Mouse (Mus musculus): ENCODE results near the gene Nol12.
A peak's percentile ranks its signal among the peaks of the same experiment; 100 is the strongest.

Gene Nol12

GRCm38 (mm10) chr15:78918126-78918525 is 16.6 kb upstream of the Nol12 start:
- no peak for DNase-seq

DNA sequence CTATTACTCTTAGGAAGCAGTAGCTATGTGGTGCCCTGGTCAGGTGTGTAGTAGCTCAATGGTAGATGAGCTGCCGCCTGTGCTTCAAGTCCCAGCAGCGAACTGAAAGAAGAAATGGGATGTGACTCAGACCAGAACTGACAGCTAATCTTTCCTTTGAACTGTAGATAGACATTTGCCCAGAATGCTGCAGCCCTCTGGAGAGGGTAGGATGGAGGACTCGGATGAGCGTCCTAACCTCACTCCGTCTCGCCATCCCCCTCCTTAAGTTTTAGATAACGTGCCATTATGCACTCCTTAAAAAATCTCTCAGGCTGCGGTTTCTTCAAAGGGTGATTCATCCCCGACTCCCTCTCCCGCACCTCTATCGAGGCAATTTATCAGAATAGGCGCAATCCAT is 14.8 kb upstream of the Nol12 start:
- DNase-seq = no peak

- DNase-seq = no peak
These were observed 12.0 kb upstream of the Nol12 start for GRCm38 (mm10) chr15:78922700-78923099.

DNA sequence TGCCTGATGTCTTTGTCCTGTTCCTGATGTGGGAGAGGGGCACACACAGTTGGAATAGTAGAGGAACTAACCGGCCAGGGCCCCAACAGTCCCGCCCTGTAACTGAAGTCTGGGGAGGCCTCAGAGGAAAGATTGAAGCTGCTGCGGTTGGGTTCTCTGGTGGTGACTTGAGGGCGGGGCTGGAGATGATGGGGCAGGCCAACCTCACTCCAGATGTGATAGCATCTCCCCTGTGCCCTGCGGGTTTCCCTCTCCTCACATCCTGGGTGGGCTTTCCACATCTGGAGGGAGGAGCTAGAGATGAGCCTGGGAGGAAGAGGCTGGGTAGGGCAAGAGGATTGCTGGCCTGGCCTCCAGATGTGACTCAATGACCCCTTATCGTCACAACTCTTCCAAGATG is 11.1 kb upstream of the Nol12 start:
- DNase-seq = no peak

DNA sequence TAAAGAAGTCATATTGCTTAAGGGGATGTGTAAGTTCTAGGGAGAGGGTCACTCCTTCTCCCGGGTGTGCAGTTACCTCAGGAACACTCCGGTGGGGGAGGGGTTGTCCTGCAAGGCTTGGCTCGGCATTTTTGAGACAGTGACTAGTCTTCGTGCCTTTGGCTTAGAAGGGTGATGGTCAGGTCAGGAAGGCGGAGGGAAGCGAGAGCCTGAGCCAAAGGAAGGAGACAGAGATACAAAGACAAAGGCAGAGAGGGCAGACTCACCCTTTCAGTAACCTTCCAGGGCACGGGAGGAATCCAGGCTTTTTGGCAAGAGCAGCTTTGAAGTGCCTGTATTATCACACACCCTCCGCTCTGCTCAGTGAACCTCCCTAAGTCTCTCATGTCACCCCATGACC is 9.6 kb upstream of the Nol12 start:
- DNase-seq = no peak

DNA sequence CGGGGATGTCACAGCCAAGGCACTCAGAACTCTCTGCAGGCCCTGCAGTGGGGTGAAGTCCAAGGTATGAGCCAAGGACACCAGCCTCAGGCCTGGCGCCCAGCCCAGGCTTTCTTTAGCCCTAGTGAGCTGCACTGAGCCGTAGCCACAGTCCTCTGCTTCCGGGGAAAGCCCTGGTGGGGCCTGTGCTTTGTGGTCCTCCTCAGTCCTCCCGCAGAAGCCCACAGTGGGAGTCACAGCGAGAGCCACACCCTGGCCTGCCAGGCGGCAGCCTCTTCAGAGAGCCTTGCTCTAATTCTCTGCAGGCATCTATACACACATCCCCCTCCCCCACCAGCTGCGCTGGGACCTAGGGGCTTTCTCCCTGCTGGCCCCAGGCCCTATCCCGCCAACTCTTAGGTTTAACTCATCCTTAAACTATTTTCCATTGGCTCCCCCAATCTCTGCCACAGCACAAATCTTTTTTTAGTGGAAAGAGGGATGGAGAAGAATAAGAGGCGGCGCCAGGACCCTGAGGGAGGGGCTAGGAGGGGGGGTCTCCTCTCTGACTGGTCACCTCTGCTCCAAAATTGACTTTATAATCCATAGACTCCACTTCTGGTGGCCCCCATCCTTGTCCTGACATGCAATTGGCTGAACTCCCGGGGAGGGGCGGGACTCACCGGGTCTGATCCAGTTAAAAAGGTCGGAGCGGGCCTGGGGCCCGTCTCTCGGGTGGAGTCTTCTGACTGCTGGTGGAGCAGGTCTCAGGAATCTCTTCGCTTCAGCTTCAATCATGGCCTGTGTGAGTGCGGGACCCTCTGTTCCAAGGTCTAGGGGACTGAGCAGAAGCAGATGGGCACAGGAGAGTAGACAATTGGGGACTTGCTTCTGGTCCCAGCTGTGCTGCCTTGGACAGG is 8.5 kb upstream of the Nol12 start, which contains the start of gene Lgals1:
Gene Lgals1 (plus strand): TSS at position 705 of the 899 bp plus-strand sequence.
- DNase-seq = peak; percentile 87

DNA sequence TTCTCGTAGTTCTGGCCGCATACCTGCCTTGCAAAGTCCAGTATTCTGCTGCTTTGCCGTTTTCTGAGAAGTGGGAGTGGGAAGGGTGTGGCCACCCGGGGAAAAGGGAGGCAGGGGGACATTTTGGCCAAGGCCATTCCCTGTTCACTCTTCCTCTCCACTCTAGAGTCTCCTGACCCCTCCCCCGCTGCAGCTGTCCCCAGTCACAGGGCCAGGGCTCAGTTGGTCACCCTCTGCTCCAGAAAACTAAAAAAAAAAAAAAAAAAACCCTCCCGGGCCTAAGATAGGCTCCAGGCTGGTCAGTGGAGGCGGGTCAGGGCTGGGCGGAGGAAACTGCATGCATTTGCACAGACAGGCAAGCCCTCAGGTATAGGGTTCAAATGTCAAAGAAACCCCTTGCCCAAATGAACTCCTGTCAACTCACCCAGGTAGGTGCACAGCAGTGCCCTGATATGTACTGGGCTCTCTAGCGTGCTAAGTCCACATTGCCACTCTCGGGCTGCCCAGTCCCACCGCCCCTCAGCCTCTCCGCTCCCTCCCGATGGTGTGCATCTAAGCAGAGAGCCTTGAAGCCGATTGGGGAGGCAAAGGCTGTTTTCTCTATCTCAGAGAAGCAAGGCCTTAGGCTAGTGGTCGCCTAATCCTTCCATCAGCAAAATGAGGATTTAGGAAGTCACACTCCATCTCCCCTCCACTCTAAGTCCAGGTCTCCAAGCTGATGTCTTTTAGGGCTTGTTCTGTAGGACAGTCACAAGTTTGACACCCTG is 7.5 kb upstream of the Nol12 start:
- DNase-seq = peak; percentile 28

GRCm38 (mm10) chr15:78927788-78928457 is 6.8 kb upstream of the Nol12 start:
- peak; percentile 76 for DNase-seq

- DNase-seq = no peak
These were observed 6.2 kb upstream of the Nol12 start for GRCm38 (mm10) chr15:78928539-78928938.

- no peak for DNase-seq
These were observed 4.5 kb upstream of the Nol12 start for GRCm38 (mm10) chr15:78930192-78930706.

- DNase-seq = no peak
These were observed 3.8 kb upstream of the Nol12 start for GRCm38 (mm10) chr15:78930801-78931426.

DNA sequence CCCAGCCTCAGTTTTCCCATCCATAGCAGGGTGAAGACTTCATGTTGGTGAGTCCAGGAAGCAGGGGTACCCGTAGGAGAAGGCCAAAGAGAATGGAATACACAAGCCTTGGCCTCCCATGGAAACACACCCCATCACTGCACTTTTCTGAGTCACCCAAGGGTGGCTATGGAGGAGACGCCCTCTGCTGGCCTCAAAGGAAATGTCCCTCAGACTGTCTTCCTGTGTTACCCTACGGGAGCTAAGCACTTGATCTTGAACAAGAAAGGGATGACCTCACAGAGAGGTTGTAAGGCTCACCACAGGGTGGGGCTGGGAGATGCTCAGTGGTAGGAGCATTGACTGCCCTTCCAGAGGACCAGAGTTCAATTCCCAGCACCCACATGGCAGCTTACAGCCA is 3.2 kb upstream of the Nol12 start:
- peak; percentile 70 for DNase-seq

GRCm38 (mm10) chr15:78936403-78936802 is 1.7 kb downstream of the Nol12 start:
- no peak for DNase-seq

DNA sequence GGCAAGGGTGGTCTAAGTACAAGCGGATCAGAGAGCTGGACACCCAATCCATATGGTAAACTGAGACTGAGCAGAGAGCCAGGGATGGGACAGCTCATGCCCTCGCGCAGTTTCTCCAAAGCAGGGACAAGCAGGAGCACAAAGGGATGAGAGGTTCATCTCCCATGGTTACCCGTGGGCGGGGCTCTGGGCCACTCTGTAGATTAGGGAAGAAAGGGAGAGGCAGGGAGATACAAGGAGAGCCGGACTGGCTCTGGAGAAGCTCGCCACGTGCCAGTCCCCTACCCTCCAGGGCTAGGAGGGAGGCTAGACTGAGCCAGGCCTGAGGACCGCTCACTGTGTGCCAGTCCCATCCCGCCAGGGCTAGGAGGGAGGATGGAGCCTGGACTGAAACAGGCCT is 2.6 kb downstream of the Nol12 start:
- DNase-seq = no peak

DNA sequence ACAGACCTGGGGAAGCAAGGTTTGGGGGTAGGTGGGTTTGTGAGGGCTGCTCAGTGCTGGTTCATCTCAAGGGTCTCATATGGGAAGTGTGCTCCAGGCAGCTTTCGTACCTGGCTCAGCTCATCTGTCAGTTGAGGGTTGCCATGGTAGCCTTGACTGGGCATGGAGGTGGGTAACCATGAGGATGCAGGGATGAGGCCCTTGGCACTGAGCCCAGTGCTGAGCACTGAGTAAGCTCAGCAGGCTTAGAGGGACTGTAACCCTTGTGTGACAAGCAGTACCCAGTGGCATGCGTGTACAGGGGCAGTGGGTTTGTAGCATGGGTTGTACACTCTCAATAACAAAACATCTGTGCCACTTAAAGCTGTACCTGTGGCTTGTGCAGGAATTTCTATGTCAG is 3.2 kb downstream of the Nol12 start:
- no peak for DNase-seq

GRCm38 (mm10) chr15:78940325-78940724 is 5.6 kb downstream of the Nol12 start:
- no peak for DNase-seq

DNA sequence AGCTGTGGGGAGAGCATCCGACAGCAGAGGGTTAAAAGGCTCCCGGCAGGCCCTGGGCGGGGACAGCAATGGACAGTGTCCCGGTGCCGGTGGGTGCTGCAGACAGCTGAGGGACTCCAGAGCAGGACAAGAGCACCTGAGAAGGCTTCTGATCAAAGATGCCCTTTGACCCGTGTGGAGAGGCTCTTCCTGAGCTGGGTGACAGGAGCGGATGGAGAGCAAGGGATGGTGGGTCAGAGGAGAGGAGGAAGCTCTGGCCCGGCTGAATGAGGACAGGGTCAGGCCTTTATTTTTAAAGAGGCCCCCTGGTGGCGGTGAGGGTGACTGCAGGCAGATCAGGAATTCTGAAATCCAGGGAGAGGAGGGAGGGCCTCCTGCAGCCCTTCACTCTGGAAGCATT is 7.9 kb downstream of the Nol12 start:
- peak; percentile 84 for DNase-seq

GRCm38 (mm10) chr15:78946232-78946631 is 11.5 kb downstream of the Nol12 start:
- DNase-seq = no peak

GRCm38 (mm10) chr15:78947657-78948056 is 12.9 kb downstream of the Nol12 start, which contains the start of gene Triobp:
Gene Triobp (plus strand): TSS chr15:78947724.
- peak; percentile 85 for DNase-seq

GRCm38 (mm10) chr15:78948152-78948725 is 13.5 kb downstream of the Nol12 start:
- DNase-seq = no peak

GRCm38 (mm10) chr15:78948883-78949282 is 14.2 kb downstream of the Nol12 start:
- DNase-seq = no peak

DNA sequence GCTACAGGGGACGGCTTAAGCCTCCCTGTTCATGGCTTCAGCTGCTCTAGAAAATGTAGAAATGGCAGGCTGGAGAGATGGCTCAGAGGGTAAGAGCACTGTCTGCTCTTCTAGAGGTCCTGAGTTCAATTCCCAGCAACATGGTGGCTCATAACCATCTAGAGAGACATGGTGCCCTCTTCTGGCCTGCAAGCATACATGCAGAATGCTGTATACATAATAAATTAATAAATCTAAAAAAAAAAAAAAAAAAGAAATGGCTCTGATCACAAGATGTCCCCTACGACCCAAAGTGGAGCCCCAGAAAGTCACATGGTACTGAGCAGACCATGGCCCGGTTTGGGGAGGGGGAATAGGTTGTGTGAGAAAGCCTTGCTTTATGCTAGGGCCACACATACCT is 20.9 kb downstream of the Nol12 start:
- DNase-seq = no peak

Data from lung, postnatal 14 days (tissue).